Mouse (Mus musculus) heart, postnatal 0 days (tissue): ENCODE results near the gene Tmem104. TPM values are rescaled to one million over a fixed set of nuclear protein-coding genes. Genes with fewer than 3 reads are reported as not detected.
A peak's percentile ranks its signal among the peaks of the same experiment; 100 is the strongest.

ENCODE experiments used
- ATAC-seq: fragments of 200-750 bp; cut with Nextera tagmentation; 2 replicates; pipeline ENCODE4 v1.8.0; 2017; ENCODE audit warnings: low read depth, moderate number of reproducible peaks, moderate library complexity; ENCODE audit not compliant: insufficient read depth
- DNase-seq: peaks from one replicate; pipeline ENCODE4 v3.0.0-alpha.2; 2016; ENCODE audit warnings: low spot score
- H3K27ac ChIP-seq: fragments of 300-500 bp; sonication (generic); 2 replicates; pipeline ENCODE4 v1.5.1; 2014; ENCODE audit warnings: low read depth, mild to moderate bottlenecking
- H3K27me3 ChIP-seq: fragments of 300-500 bp; sonication (generic); 2 replicates; pipeline ENCODE4 v1.6.1; 2014; ENCODE audit warnings: low read length, mixed read lengths; ENCODE audit not compliant: control insufficient read depth, insufficient read depth
- H3K36me3 ChIP-seq: fragments of 300-500 bp; sonication (generic); replicated peaks from 2 replicates; pipeline ENCODE4 v1.6.1; 2014; ENCODE audit warnings: low read length, mixed read lengths; ENCODE audit not compliant: control insufficient read depth, insufficient read depth
- H3K4me1 ChIP-seq: fragments of 300-500 bp; sonication (generic); 2 replicates; pipeline ENCODE4 v1.6.1; 2014; ENCODE audit warnings: antibody characterized with exemption; ENCODE audit not compliant: control insufficient read depth, insufficient read depth
- H3K4me2 ChIP-seq: fragments of 300-500 bp; sonication (generic); 2 replicates; pipeline ENCODE4 v1.6.1; 2014; ENCODE audit warnings: low read depth, mild to moderate bottlenecking, low read length, moderate library complexity
- H3K4me3 ChIP-seq: fragments of 300-500 bp; sonication (generic); 2 replicates; pipeline ENCODE4 v1.5.1; 2014; ENCODE audit warnings: low read depth, low read length
- H3K9ac ChIP-seq: fragments of 300-500 bp; sonication (generic); replicated peaks from 2 replicates; pipeline ENCODE4 v1.6.1; 2014; ENCODE audit warnings: low read depth, low read length, mixed read lengths
- H3K9me3 ChIP-seq: fragments of 300-500 bp; sonication (generic); replicated peaks from 2 replicates; pipeline ENCODE4 v1.6.1; 2016; ENCODE audit warnings: low read length; ENCODE audit not compliant: control insufficient read depth
- CTCF ChIP-seq: IDR thresholded peaks from 2 replicates; pipeline ENCODE4 v1.5.1; 2016; ENCODE audit warnings: antibody characterized with exemption, control low read depth, low read depth
- EP300 ChIP-seq: IDR thresholded peaks from 2 replicates; pipeline ENCODE4 v1.6.1; 2016; ENCODE audit warnings: antibody characterized with exemption, low read depth
- WGBS: fragments of 180-500 bp; shearing (Covaris S2); extraction: QIAGEN DNeasy Blood & Tissue Kit; methylation state at CpG from one replicate; pipeline ENCODE4 v1.1.7; 2014; 5-methylcytosine and 5-hydroxymethylcytosine counted together
- polyA plus RNA-seq: library from polyadenylated mRNA; unstranded; fragments of >200 nt; fragmentation: Nextera tagmentation; extraction: Ambion mirVana; gene quantifications from 2 replicates; pipeline ENCODE4 v1.2.1, GENCODE M21; 2015
- total RNA-seq: library from RNA; depleted of rRNA; stranded (reverse); fragments of >200 nt; gene quantifications from 2 replicates; pipeline ENCODE4 v1.2.3, GENCODE M21; 2014; ENCODE audit warnings: low replicate concordance

Tmem104 gene
- total and polyA plus RNA-seq, 2 experiments from 2014 or later, result 4.1 to 6.4 TPM

DNA sequence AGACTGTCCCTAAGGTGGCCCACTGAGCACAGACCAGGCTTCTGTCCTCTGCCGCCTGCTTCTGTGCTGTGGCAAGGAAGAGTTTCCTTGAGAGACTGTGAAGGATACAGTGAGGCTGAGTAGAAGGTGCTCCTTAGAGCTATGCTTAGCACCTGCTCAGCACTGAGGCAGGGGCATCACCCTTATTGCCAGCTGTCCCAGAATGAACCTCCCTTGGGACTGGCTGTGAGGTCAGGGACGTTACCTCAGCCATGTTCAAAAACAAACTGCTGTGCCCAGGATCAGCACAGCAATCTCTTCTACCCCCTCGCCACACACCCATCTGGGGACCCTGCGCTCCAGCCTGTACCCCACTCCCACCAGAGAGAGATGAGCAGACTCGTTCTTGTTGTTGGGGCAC lies 45.6 kb downstream of the Tmem104 start:
- no peak for ATAC-seq
- no peak overlapping the region for H3K27ac ChIP-seq
- no peaks in the 10 kb centered on the region for H3K36me3 ChIP-seq
- no peak overlapping the region for H3K9ac ChIP-seq
- no peaks in the 10 kb centered on the region for H3K27me3 ChIP-seq
- TF ChIP-seq CTCF, result no peak
- H3K4me1 ChIP-seq, result peaks cover 12% of the 10 kb centered on the region; the same call in 1 of the 2 replicates
- no peak for DNase-seq
- H3K4me3 ChIP-seq, result no peak overlapping the region
- H3K4me2 ChIP-seq, result no peak overlapping the region
- H3K9me3 ChIP-seq, result no peaks in the 10 kb centered on the region
- 86% methylated on average over 5 of the region's 5 CpGs for WGBS

DNA sequence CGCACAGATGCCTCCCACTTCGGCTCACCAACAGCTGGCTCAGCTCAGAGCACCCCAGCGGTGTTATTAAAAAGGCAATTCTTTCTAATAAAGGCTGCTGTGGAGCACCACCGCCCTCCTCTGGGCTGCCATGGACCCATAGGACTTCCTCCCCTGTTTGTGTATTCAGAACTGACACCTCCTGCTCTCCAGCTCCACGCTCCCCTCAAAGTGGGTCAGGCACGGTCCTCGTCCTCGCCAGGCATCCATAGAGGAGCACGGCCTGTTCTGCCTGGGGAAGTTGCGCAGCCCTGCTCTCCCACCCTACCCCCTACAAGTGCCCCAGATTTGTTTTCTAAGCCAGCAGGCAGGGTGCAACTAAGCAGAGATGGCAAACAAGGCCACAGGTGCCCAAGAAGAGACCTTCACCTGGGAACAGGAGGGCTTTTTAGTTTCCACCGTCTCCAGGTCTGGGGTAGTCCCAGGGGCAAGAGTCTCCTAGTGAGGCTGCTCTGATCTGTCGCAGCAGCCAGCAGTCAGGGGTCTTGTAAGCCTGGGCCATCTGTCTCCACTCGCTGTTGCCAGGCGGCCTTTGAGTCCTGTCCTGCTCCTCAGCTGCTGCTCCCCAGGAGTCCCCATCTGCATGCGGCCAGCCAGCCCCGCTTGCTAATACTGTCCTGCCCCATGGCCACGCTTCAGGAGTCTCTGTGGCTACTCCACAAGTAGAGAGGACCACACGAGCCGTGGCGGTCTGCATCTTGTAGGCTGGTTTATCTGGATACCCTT lies 46.4 kb downstream of the Tmem104 start:
- Histone ChIP-seq H3K27ac (no peak overlapping the region), H3K4me3 (no peak overlapping the region), H3K36me3 (no peaks in the 10 kb centered on the region), H3K4me1 (peaks cover 12% of the 10 kb centered on the region; the same call in 1 of the 2 replicates), H3K9ac (no peak overlapping the region), H3K4me2 (no peak overlapping the region), H3K9me3 (no peaks in the 10 kb centered on the region), H3K27me3 (no peaks in the 10 kb centered on the region)
- TF ChIP-seq EP300 (no peak), CTCF (peak; percentile 41)
- WGBS, result 86% methylated on average over 20 of the region's 20 CpGs
- DNase-seq (no peak), ATAC-seq (no peak)

DNA sequence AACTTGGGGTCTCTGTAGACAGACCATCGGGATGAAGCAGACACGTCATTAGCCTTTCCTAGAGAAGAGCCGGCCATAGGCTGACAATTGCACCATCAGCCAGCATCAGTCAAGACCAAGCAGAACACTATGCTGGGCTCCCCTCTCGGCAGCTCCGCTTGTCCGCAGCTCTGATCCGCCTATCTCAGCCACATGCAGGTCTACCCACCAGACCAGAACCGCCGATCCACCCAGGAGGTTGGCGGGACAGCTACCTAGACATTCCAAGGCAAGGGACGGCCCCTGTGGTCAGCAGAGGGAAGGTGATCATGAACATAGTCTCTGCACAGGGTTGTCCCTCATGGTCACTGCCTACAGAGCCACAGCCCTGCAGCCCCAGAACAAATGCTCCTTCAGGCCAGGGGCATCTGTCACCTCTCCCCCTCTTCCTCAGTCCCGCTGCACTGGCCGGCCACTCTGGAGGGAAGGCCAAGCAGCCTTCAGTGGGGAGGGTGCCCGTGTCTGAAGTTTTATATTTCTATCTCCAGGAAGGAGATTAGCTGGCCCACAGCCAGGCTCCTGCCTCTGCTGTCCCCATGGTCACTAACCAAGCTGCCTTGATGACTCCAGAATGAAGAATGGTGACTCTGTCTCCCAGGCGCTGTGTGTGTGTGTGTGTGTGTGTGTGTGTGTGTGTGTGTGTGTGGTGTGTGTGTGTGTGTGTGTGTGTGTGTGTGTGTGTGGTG lies 47.2 kb downstream of the Tmem104 start:
- Histone ChIP-seq H3K27me3 (no peaks in the 10 kb centered on the region), H3K27ac (no peak overlapping the region), H3K36me3 (no peaks in the 10 kb centered on the region), H3K4me2 (no peak overlapping the region), H3K9me3 (no peaks in the 10 kb centered on the region), H3K4me1 (peaks cover 8% of the 10 kb centered on the region; the same call in 1 of the 2 replicates), H3K9ac (no peak overlapping the region), H3K4me3 (no peak overlapping the region)
- ATAC-seq (no peak), DNase-seq (no peak)
- whole genome bisulfite sequencing, result 60% methylated on average over 15 of the region's 15 CpGs
- TF ChIP-seq EP300 (no peak), CTCF (no peak)

DNA sequence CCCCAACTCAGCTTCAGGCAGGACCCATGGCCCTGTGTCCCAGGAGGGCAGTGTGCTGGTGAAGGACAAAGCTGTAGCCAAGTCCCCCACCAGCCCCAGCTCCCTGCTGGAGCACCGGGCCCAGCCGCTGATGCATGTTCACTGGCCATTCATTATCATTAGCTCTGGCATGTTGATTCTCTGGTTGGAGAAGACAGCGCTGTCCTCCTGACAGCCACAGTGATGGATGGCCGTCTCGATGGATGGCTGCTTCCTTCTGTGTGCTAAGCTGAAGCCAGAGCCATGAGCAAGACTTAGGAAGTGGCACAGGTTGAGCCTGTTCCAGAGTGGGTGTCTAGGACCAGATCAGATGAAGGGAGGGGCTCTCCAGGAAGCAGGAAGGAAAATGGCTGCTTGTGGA lies 49.3 kb downstream of the Tmem104 start:
- Histone ChIP-seq H3K27me3 (no peaks in the 10 kb centered on the region), H3K4me3 (no peak overlapping the region), H3K27ac (no peak overlapping the region), H3K36me3 (no peaks in the 10 kb centered on the region), H3K9me3 (no peaks in the 10 kb centered on the region), H3K9ac (no peak overlapping the region), H3K4me2 (no peak overlapping the region), H3K4me1 (no peaks in the 10 kb centered on the region)
- DNase-seq (no peak), ATAC-seq (no peak)
- 50% methylated on average over 5 of the region's 5 CpGs for WGBS
- TF ChIP-seq EP300 (no peak), CTCF (no peak)

DNA sequence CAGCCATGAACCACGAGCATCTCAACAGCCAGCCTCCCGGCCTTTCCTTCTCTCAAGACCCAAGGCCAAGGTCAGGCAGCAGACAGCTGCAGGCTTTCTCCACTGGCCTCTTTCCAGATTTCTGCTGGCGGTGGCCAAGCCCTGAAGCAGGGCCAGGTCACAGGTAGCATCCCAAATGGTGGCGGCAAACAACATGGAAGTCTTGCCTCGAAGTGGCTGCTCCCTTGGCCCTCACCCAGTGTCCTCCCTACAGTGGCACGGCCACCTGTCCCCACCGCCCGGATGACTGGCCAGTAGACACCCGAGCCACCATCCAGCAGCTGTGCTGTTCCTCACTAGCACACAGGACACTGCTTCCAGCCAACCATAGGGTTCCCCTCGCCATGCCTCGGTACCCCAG lies 54.1 kb downstream of the Tmem104 start:
- WGBS, result 77% methylated on average over 11 of the region's 11 CpGs

More for the DNA sequence above, 54.1 kb downstream of the Tmem104 start:
- Histone ChIP-seq H3K9me3 (no peaks in the 10 kb centered on the region), H3K9ac (no peak overlapping the region), H3K36me3 (peaks cover 15% of the 10 kb centered on the region), H3K27ac (no peak overlapping the region), H3K4me2 (no peak overlapping the region), H3K27me3 (peaks cover 3% of the 10 kb centered on the region; the same call in 1 of the 2 replicates), H3K4me1 (no peaks in the 10 kb centered on the region), H3K4me3 (no peak overlapping the region)
- ATAC-seq, result no peak
- no peak for DNase-seq
- no peak for TF ChIP-seq EP300
- TF ChIP-seq CTCF, result no peak
